Mouse (Mus musculus): ENCODE measurements around the gene Rnf149.

GRCm38 (mm10) chr1:39615526-39615925 is 38.3 kb upstream of the Rnf149 start:
- no peak for TF ChIP-seq POLR2A (IDR thresholded peaks at IDR 0.05; ENCODE audit: low read depth, low read length)
- TF ChIP-seq CTCF (IDR thresholded peaks at IDR 0.05; ENCODE audit: borderline replicate concordance, insufficient read depth, low read length): no peak

Measured in embryonic fibroblast, embryonic 13.5 days (primary cell).